Mouse (Mus musculus): ENCODE measurements around the gene Zfp986.
"Not testable (repeated sequence)": the region's sequence is repeated elsewhere in the genome, so short reads cannot be mapped to it uniquely, and the experiment has no call there.

GRCm38 (mm10) chr4:145836300-145836862 lies 32.2 kb upstream of the Zfp986 start:
- not testable (repeated sequence) for TF ChIP-seq POLR2A (IDR thresholded peaks at IDR 0.05; ENCODE audit: control insufficient read depth, low read depth, low read length); CTCF (IDR thresholded peaks at IDR 0.05; ENCODE audit: control insufficient read depth, insufficient read depth, insufficient replicate concordance, low read depth, low read length)

All from testis, adult 2 months (tissue).